Mouse (Mus musculus): Measurements from ENCODE around the gene Helz. TPM values are rescaled to one million over a fixed set of nuclear protein-coding genes. Genes with fewer than 3 reads are reported as not detected.
"Not testable (repeated sequence)": the region's sequence is repeated elsewhere in the genome, so short reads cannot be mapped to it uniquely, and the experiment has no call there.

Gene Helz
- polyA plus RNA-seq, 1 experiment: 75.2 TPM

DNA sequence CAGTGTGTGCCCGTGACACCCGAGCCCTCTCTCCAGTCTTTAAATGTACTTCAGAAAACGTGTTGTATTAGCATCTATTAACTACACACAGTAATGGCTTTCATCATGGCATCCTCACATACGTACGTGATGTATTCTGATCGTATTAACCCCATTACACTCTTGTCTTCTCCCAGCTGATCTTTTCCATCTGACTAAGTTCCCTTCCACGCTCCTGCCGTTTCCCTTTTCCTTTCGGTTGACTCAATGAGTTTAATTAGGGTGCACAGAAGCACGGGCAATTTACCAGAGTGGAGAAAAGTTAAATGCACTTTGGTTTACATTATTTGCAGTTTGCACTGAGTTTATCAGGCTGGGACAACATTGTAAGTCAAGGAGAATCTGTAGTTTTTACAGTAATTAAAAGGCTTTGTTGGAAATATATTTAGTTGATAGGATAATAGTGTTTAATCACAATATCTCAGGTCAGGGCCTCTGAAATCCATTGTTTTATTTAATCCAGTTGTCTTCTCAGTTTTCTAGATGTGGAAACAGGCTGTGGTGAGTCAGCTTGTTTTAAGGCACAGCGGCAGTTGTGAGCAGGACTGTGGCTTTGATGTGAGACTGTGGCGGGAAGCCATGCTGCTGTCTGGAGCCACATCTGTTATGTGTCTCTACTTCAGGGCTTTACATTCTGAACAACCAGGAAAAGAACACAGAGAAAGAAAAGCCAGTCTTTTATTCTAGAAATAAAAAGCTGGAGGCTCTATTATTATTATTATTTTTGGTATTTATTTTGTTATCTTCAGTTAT, 37.1 kb downstream of the Helz start:
- Histone ChIP-seq H3K9ac (ENCODE audit: low read depth, poor library complexity, severe bottlenecking) (no peak overlapping the region), H3K9me3 (replicated peaks; ENCODE audit: control insufficient read depth, insufficient read depth, low read length, poor library complexity, severe bottlenecking) (no peaks in the 10 kb centered on the region), H3K27ac (ENCODE audit: insufficient read depth, low read length) (no peak overlapping the region), H3K4me1 (ENCODE audit: control insufficient read depth, insufficient read depth, low read length) (no peaks in the 10 kb centered on the region), H3K4me3 (ENCODE audit: low read depth, low read length) (no peak overlapping the region), H3K36me3 (ENCODE audit: control insufficient read depth, insufficient read depth, low read length, poor library complexity, severe bottlenecking) (peaks cover 7% of the 10 kb centered on the region; the same call in 1 of the 2 replicates), H3K27me3 (ENCODE audit: control insufficient read depth, insufficient read depth, low read length, poor library complexity, severe bottlenecking) (no peaks in the 10 kb centered on the region)
- no peak for TF ChIP-seq EP300 (IDR thresholded peaks at IDR 0.05; ENCODE audit: insufficient read depth, low read depth, low read length)
- no peak for TF ChIP-seq CTCF (IDR thresholded peaks at IDR 0.05; ENCODE audit: low read depth, low read length)
- no peak for TF ChIP-seq POLR2A (IDR thresholded peaks at IDR 0.05; ENCODE audit: insufficient read depth, low read length)

DNA sequence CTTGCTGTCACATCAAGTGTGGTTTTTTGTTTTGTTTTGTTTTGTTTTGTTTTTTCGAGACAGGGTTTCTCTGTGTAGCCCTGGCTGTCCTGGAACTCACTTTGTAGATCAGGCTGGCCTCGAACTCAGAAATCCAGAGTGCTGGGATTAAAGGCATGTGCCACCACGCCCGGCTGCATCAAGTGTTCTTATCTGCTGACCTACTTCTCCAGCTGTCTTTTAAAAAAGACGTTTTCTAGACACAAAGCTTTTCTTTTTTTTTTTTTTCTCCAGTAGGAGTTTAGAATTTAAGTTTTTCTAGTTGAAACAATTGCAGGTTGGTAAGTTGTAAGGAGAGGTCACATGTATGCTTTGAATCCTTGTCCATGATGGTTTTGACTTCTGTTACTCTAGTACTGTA, 38.4 kb downstream of the Helz start:
- H3K27ac ChIP-seq (ENCODE audit: insufficient read depth, low read length); H3K27me3 ChIP-seq (ENCODE audit: control insufficient read depth, insufficient read depth, low read length, poor library complexity, severe bottlenecking); H3K9ac ChIP-seq (ENCODE audit: low read depth, poor library complexity, severe bottlenecking); H3K9me3 ChIP-seq (replicated peaks; ENCODE audit: control insufficient read depth, insufficient read depth, low read length, poor library complexity, severe bottlenecking); H3K4me3 ChIP-seq (ENCODE audit: low read depth, low read length); H3K36me3 ChIP-seq (ENCODE audit: control insufficient read depth, insufficient read depth, low read length, poor library complexity, severe bottlenecking); H3K4me1 ChIP-seq (ENCODE audit: control insufficient read depth, insufficient read depth, low read length): not testable (repeated sequence)

DNA sequence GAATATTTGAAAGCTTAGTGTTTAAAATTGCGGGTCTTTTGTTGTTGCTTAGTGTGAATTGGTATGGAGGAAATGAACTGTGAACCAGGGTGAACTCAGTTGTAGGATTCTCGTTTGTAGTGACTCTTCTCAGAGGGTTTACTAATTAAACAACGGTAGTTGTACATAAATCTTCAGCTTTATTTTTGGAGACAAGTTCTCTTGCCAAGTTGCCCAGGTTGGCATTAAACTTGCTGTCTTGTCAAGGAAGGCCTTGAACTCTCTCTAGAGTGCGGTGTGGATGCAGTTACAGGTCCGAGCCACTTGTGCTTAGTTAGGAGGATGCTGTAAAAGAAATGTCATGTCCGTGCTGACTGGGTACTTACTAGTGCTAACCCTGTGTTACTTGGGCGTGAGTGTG, 39.4 kb downstream of the Helz start:
- Histone ChIP-seq H3K9me3 (replicated peaks; ENCODE audit: control insufficient read depth, insufficient read depth, low read length, poor library complexity, severe bottlenecking) (0 out of 2 replicates have a peak, but pooled peaks cover 2% of the 10 kb centered on the region), H3K36me3 (ENCODE audit: control insufficient read depth, insufficient read depth, low read length, poor library complexity, severe bottlenecking) (peaks cover 12% of the 10 kb centered on the region), H3K27ac (ENCODE audit: insufficient read depth, low read length) (no peak overlapping the region), H3K27me3 (ENCODE audit: control insufficient read depth, insufficient read depth, low read length, poor library complexity, severe bottlenecking) (no peaks in the 10 kb centered on the region), H3K4me1 (ENCODE audit: control insufficient read depth, insufficient read depth, low read length) (no peaks in the 10 kb centered on the region), H3K9ac (ENCODE audit: low read depth, poor library complexity, severe bottlenecking) (no peak overlapping the region), H3K4me3 (ENCODE audit: low read depth, low read length) (no peak overlapping the region)
- TF ChIP-seq POLR2A (IDR thresholded peaks at IDR 0.05; ENCODE audit: insufficient read depth, low read length): no peak

DNA sequence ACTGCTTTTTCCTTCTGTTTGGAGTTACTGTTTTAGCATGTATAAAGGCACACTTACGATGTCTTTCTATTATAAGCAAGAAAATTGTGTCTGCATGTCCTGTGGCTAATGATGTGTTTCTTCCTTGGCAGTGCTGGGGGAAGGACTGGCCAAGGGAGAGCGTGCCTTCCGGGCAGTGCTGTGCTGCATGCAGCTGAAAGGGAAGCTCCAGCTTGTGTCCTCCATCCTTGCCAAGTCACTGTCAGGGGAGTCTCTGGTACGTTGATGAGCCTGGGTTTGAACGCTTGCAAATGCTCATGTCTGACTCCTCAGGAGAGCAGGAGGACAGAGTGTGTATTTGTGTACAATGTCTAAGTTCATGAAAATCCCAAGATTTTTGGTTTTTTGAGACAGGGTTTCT, 44.8 kb downstream of the Helz start:
- TF ChIP-seq POLR2A (IDR thresholded peaks at IDR 0.05; ENCODE audit: insufficient read depth, low read length): no peak
- no peak for TF ChIP-seq CTCF (IDR thresholded peaks at IDR 0.05; ENCODE audit: low read depth, low read length)
- TF ChIP-seq EP300 (IDR thresholded peaks at IDR 0.05; ENCODE audit: insufficient read depth, low read depth, low read length): no peak
- H3K9me3 ChIP-seq (replicated peaks; ENCODE audit: control insufficient read depth, insufficient read depth, low read length, poor library complexity, severe bottlenecking): 0 out of 2 replicates have a peak, but pooled peaks cover 2% of the 10 kb centered on the region
- H3K9ac ChIP-seq (ENCODE audit: low read depth, poor library complexity, severe bottlenecking): no peak overlapping the region
- H3K27me3 ChIP-seq (ENCODE audit: control insufficient read depth, insufficient read depth, low read length, poor library complexity, severe bottlenecking): no peaks in the 10 kb centered on the region
- no peak overlapping the region for H3K27ac ChIP-seq (ENCODE audit: insufficient read depth, low read length)
- peaks cover 31% of the 10 kb centered on the region for H3K36me3 ChIP-seq (ENCODE audit: control insufficient read depth, insufficient read depth, low read length, poor library complexity, severe bottlenecking)
- no peaks in the 10 kb centered on the region for H3K4me1 ChIP-seq (ENCODE audit: control insufficient read depth, insufficient read depth, low read length)
- no peak overlapping the region for H3K4me3 ChIP-seq (ENCODE audit: low read depth, low read length)

GRCm38 (mm10) chr11:107597381-107597780, 49.7 kb downstream of the Helz start:
- TF ChIP-seq POLR2A (IDR thresholded peaks at IDR 0.05; ENCODE audit: insufficient read depth, low read length): no peak
- TF ChIP-seq CTCF (IDR thresholded peaks at IDR 0.05; ENCODE audit: low read depth, low read length): no peak
- TF ChIP-seq EP300 (IDR thresholded peaks at IDR 0.05; ENCODE audit: insufficient read depth, low read depth, low read length): no peak
- H3K27ac ChIP-seq (ENCODE audit: insufficient read depth, low read length): no peak overlapping the region
- no peaks in the 10 kb centered on the region for H3K4me1 ChIP-seq (ENCODE audit: control insufficient read depth, insufficient read depth, low read length)
- H3K27me3 ChIP-seq (ENCODE audit: control insufficient read depth, insufficient read depth, low read length, poor library complexity, severe bottlenecking): no peaks in the 10 kb centered on the region
- no peak overlapping the region for H3K9ac ChIP-seq (ENCODE audit: low read depth, poor library complexity, severe bottlenecking)
- peaks cover 46% of the 10 kb centered on the region for H3K36me3 ChIP-seq (ENCODE audit: control insufficient read depth, insufficient read depth, low read length, poor library complexity, severe bottlenecking)
- H3K9me3 ChIP-seq (replicated peaks; ENCODE audit: control insufficient read depth, insufficient read depth, low read length, poor library complexity, severe bottlenecking): no peaks in the 10 kb centered on the region
- H3K4me3 ChIP-seq (ENCODE audit: low read depth, low read length): no peak overlapping the region

DNA sequence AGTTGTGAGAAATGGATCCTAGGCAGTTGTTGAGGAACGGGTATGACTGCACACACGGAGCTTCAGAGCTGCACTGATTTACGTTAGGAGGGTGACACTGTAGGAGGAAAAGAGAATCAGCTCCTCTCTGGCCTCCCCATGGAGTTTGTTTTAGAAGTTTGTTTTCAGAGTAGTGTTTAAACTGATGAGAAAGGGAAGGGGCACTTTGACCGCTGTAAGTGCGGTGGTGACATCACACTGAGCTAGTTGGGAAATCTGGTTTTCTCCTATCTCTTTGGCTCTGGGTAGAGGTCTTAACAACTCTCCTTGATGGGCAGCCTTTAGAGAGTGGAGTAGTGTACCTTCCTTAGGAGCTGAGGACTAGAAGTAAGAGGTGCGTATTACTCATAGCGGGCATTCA, 58.0 kb downstream of the Helz start:
- Histone ChIP-seq H3K9ac (ENCODE audit: low read depth, poor library complexity, severe bottlenecking) (no peak overlapping the region), H3K4me3 (ENCODE audit: low read depth, low read length) (no peak overlapping the region), H3K4me1 (ENCODE audit: control insufficient read depth, insufficient read depth, low read length) (no peaks in the 10 kb centered on the region), H3K9me3 (replicated peaks; ENCODE audit: control insufficient read depth, insufficient read depth, low read length, poor library complexity, severe bottlenecking) (no peaks in the 10 kb centered on the region), H3K27ac (ENCODE audit: insufficient read depth, low read length) (no peak overlapping the region), H3K27me3 (ENCODE audit: control insufficient read depth, insufficient read depth, low read length, poor library complexity, severe bottlenecking) (no peaks in the 10 kb centered on the region), H3K36me3 (ENCODE audit: control insufficient read depth, insufficient read depth, low read length, poor library complexity, severe bottlenecking) (peaks cover 41% of the 10 kb centered on the region)
- no peak for TF ChIP-seq EP300 (IDR thresholded peaks at IDR 0.05; ENCODE audit: insufficient read depth, low read depth, low read length)
- TF ChIP-seq CTCF (IDR thresholded peaks at IDR 0.05; ENCODE audit: low read depth, low read length): no peak
- TF ChIP-seq POLR2A (IDR thresholded peaks at IDR 0.05; ENCODE audit: insufficient read depth, low read length): no peak

All from ES-Bruce4 (cell line).